Mouse (Mus musculus): ENCODE results near the gene Wdr77.

GRCm38 (mm10) chr3:105913839-105914681, 45.1 kb upstream of the Wdr77 start:
- TF ChIP-seq CTCF (IDR thresholded peaks at IDR 0.05; ENCODE audit: low read depth, low read length) (no peak), TAL1 (conservative IDR thresholded peaks at IDR 0.05; ENCODE audit: low read depth, low read length) (peak; percentile 74), GATA1 (IDR thresholded peaks at IDR 0.05; ENCODE audit: borderline replicate concordance, low read length) (no peak), GATA2 (IDR thresholded peaks at IDR 0.05; ENCODE audit: borderline replicate concordance, low read depth, low read length) (no peak)
